Mouse (Mus musculus): ENCODE measurements around the gene Cox20. TPM values are rescaled to one million over a fixed set of nuclear protein-coding genes. Genes with fewer than 3 reads are reported as not detected.
"Not testable (repeated sequence)": the region's sequence is repeated elsewhere in the genome, so short reads cannot be mapped to it uniquely, and the experiment has no call there.

Gene Cox20
- total and polyA plus RNA-seq, 3 experiments, result 9.9 to 26.0 (median 19.1) TPM

DNA sequence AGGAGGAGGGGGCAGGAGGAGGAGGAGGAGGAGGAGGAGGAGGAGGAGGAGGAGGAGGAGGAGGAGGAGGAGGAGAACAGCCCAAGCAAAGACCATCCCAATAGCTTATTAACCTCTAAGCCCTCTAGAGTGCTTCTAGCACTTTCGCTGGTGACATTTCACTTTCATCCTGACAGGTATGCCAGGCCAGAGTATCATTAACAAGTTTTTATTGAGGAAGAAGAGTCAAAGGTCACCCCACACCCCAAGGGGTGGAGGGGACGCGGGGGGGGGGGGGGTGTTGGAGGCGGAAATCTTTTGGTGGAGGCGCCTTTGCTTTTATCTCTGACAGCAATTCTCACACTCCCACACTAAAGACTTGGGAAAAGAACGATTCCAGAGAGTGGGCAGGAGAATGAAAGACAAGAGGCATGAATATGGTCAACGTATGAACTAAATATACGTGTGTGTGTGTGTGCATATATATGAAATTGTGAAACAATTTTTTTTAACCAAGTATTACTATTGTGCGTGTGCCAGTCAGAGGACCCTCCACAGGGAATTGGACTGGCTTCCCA is 43.7 kb upstream of the Cox20 start:
- peaks cover 3 to 12% of the 10 kb centered on the region in 2 experiments; a peak in 2 of 4 replicates for H3K4me1 ChIP-seq (ENCODE audit: control insufficient read depth in 1 of 2, insufficient read depth in 2 of 2)
- no peak overlapping the region for H3K4me3 ChIP-seq (replicated peaks in 1 of 3; ENCODE audit: low read depth in 2 of 3, low read length in 2 of 3, poor library complexity in 1 of 3)
- H3K27ac ChIP-seq (ENCODE audit: insufficient read depth, low read depth), result no peak overlapping the region
- no peaks in the 10 kb centered on the region for H3K27me3 ChIP-seq (replicated peaks)
- H3K9me3 ChIP-seq (replicated peaks; ENCODE audit: low read length), result peaks cover 14% of the 10 kb centered on the region
- no peak for DNase-seq (ENCODE audit: extremely low read depth)
- dilution Hi-C loops (cut with MboI; ENCODE audit: extremely low pct_ligation_motif_present, extremely low pct_unique_long_range_greater_than_20kb, low sequenced_read_pairs) (no loop called here), in situ Hi-C loops (cut with MboI; ENCODE audit: low pct_ligation_motif_present, low pct_unique_long_range_greater_than_20kb, low sequenced_read_pairs) (no loop called here)
- TF ChIP-seq MEF2A (IDR thresholded peaks at IDR 0.05; ENCODE audit: borderline replicate concordance, low read depth, low read length), result no peak
- no peak for TF ChIP-seq CHD2 (IDR thresholded peaks at IDR 0.05; ENCODE audit: low read length)
- no peak for TF ChIP-seq ETS1 (conservative IDR thresholded peaks at IDR 0.05; ENCODE audit: low read depth, low read length)
- TF ChIP-seq IRF4 (IDR thresholded peaks at IDR 0.05; ENCODE audit: low read depth, low read length), result no peak
- H3K79me2 ChIP-seq (replicated peaks; ENCODE audit: control insufficient read depth, extremely low read depth, insufficient read depth, poor library complexity, severe bottlenecking), result no peaks in the 10 kb centered on the region
- H3K9ac ChIP-seq (ENCODE audit: insufficient read depth, low read depth), result no peak overlapping the region
- no peaks in the 10 kb centered on the region for H3K36me3 ChIP-seq (replicated peaks in 1 of 2; ENCODE audit: control insufficient read depth in 1 of 2, insufficient read depth in 1 of 2, low read length in 1 of 2)
- no peak overlapping the region for H3K4me2 ChIP-seq (ENCODE audit: insufficient read depth, low read depth, poor library complexity, severe bottlenecking)

DNA sequence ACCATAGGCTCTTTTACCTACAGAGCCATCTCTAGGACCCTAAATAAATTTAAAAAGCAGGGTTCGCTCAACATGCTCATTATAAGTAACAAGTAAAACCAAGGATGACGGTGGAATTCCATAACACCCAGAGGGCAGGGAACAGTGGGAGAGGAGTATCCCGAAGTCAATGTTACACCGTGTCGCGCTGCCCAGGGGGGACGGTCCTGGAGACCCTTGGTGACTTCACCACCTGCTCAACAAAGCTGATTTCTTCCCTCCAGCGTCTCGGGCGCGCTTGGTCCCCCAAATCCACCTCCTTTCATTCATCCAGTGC is 43.2 kb upstream of the Cox20 start:
- H3K36me3 ChIP-seq (replicated peaks in 1 of 2; ENCODE audit: control insufficient read depth in 1 of 2, insufficient read depth in 1 of 2, low read length in 1 of 2), result no peaks in the 10 kb centered on the region
- no peak overlapping the region for H3K27ac ChIP-seq (ENCODE audit: insufficient read depth, low read depth)
- no peak overlapping the region for H3K4me3 ChIP-seq (replicated peaks in 1 of 3; ENCODE audit: low read depth in 2 of 3, low read length in 2 of 3, poor library complexity in 1 of 3)
- H3K9ac ChIP-seq (ENCODE audit: insufficient read depth, low read depth), result no peak overlapping the region
- H3K9me3 ChIP-seq (replicated peaks; ENCODE audit: low read length), result peaks cover 14% of the 10 kb centered on the region
- H3K4me2 ChIP-seq (ENCODE audit: insufficient read depth, low read depth, poor library complexity, severe bottlenecking), result no peak overlapping the region
- no peaks in the 10 kb centered on the region for H3K79me2 ChIP-seq (replicated peaks; ENCODE audit: control insufficient read depth, extremely low read depth, insufficient read depth, poor library complexity, severe bottlenecking)
- peaks cover 3 to 12% of the 10 kb centered on the region in 2 experiments; a peak in 2 of 4 replicates for H3K4me1 ChIP-seq (ENCODE audit: control insufficient read depth in 1 of 2, insufficient read depth in 2 of 2)
- dilution Hi-C loops (cut with MboI; ENCODE audit: extremely low pct_ligation_motif_present, extremely low pct_unique_long_range_greater_than_20kb, low sequenced_read_pairs) (no loop called here), in situ Hi-C loops (cut with MboI; ENCODE audit: low pct_ligation_motif_present, low pct_unique_long_range_greater_than_20kb, low sequenced_read_pairs) (no loop called here)
- DNase-seq (ENCODE audit: extremely low read depth), result no peak
- no peak for TF ChIP-seq E2F4 (IDR thresholded peaks at IDR 0.05; ENCODE audit: insufficient replicate concordance, low read depth, low read length)
- no peak for TF ChIP-seq NELFE (IDR thresholded peaks at IDR 0.05; ENCODE audit: low read depth, low read length)
- no peak for TF ChIP-seq TBP (conservative IDR thresholded peaks at IDR 0.05; ENCODE audit: low read depth, low read length)
- H3K27me3 ChIP-seq (replicated peaks), result no peaks in the 10 kb centered on the region

GRCm38 (mm10) chr1:178276054-178276911 is 42.6 kb upstream of the Cox20 start:
- no peak overlapping the region for H3K9ac ChIP-seq (ENCODE audit: insufficient read depth, low read depth)
- peaks cover 3 to 10% of the 10 kb centered on the region in 2 experiments; a peak in 2 of 4 replicates for H3K4me1 ChIP-seq (ENCODE audit: control insufficient read depth in 1 of 2, insufficient read depth in 2 of 2)
- no peaks in the 10 kb centered on the region for H3K79me2 ChIP-seq (replicated peaks; ENCODE audit: control insufficient read depth, extremely low read depth, insufficient read depth, poor library complexity, severe bottlenecking)
- H3K36me3 ChIP-seq (replicated peaks in 1 of 2; ENCODE audit: control insufficient read depth in 1 of 2, insufficient read depth in 1 of 2, low read length in 1 of 2), result no peaks in the 10 kb centered on the region
- no peak overlapping the region for H3K4me3 ChIP-seq (replicated peaks in 1 of 3; ENCODE audit: low read depth in 2 of 3, low read length in 2 of 3, poor library complexity in 1 of 3)
- no peak for TF ChIP-seq RCOR1 (conservative IDR thresholded peaks at IDR 0.05; ENCODE audit: low read depth, low read length)
- no peak for TF ChIP-seq CHD2 (IDR thresholded peaks at IDR 0.05; ENCODE audit: low read length)
- TF ChIP-seq ZMIZ1 (IDR thresholded peaks at IDR 0.05; ENCODE audit: low read depth, low read length), result no peak
- TF ChIP-seq MAZ (IDR thresholded peaks at IDR 0.05; ENCODE audit: low read depth, low read length), result no peak
- no peak for TF ChIP-seq UBTF (IDR thresholded peaks at IDR 0.05; ENCODE audit: low read depth, low read length)
- no peak for TF ChIP-seq MXI1 (IDR thresholded peaks at IDR 0.05; ENCODE audit: low read depth, low read length)
- TF ChIP-seq MAFK (IDR thresholded peaks at IDR 0.05; ENCODE audit: insufficient replicate concordance, low read length), result no peak
- TF ChIP-seq NELFE (IDR thresholded peaks at IDR 0.05; ENCODE audit: low read depth, low read length), result no peak
- no peak overlapping the region for H3K4me2 ChIP-seq (ENCODE audit: insufficient read depth, low read depth, poor library complexity, severe bottlenecking)
- H3K27ac ChIP-seq (ENCODE audit: insufficient read depth, low read depth), result no peak overlapping the region
- dilution Hi-C loops (cut with MboI; ENCODE audit: extremely low pct_ligation_motif_present, extremely low pct_unique_long_range_greater_than_20kb, low sequenced_read_pairs), result no loop called here
- H3K9me3 ChIP-seq (replicated peaks; ENCODE audit: low read length), result peaks cover 14% of the 10 kb centered on the region
- H3K27me3 ChIP-seq (replicated peaks), result no peaks in the 10 kb centered on the region
- in situ Hi-C loops (cut with MboI; ENCODE audit: low pct_ligation_motif_present, low pct_unique_long_range_greater_than_20kb, low sequenced_read_pairs), result no loop called here
- DNase-seq (ENCODE audit: extremely low read depth), result no peak

- dilution Hi-C loops (cut with MboI; ENCODE audit: extremely low pct_ligation_motif_present, extremely low pct_unique_long_range_greater_than_20kb, low sequenced_read_pairs); in situ Hi-C loops (cut with MboI; ENCODE audit: low pct_ligation_motif_present, low pct_unique_long_range_greater_than_20kb, low sequenced_read_pairs); H3K79me2 ChIP-seq (replicated peaks; ENCODE audit: control insufficient read depth, extremely low read depth, insufficient read depth, poor library complexity, severe bottlenecking); H3K4me3 ChIP-seq (replicated peaks in 1 of 3; ENCODE audit: low read depth in 2 of 3, low read length in 2 of 3, poor library complexity in 1 of 3); H3K4me1 ChIP-seq (ENCODE audit: control insufficient read depth in 1 of 2, insufficient read depth in 2 of 2); DNase-seq (ENCODE audit: extremely low read depth); H3K9me3 ChIP-seq (replicated peaks; ENCODE audit: low read length); H3K4me2 ChIP-seq (ENCODE audit: insufficient read depth, low read depth, poor library complexity, severe bottlenecking); H3K27me3 ChIP-seq (replicated peaks); H3K9ac ChIP-seq (ENCODE audit: insufficient read depth, low read depth); H3K36me3 ChIP-seq (replicated peaks in 1 of 2; ENCODE audit: control insufficient read depth in 1 of 2, insufficient read depth in 1 of 2, low read length in 1 of 2); H3K27ac ChIP-seq (ENCODE audit: insufficient read depth, low read depth): not testable (repeated sequence)
Measured at GRCm38 (mm10) chr1:178283314-178283713, 35.6 kb upstream of the Cox20 start.

All from CH12.LX (cell line).